Mouse (Mus musculus): ENCODE measurements around the gene Plcl2. TPM values are rescaled to one million over a fixed set of nuclear protein-coding genes. Genes with fewer than 3 reads are reported as not detected.

The Plcl2 gene
- polyA plus RNA-seq, 1 experiment from 2014 or later = 10.4 TPM

DNA sequence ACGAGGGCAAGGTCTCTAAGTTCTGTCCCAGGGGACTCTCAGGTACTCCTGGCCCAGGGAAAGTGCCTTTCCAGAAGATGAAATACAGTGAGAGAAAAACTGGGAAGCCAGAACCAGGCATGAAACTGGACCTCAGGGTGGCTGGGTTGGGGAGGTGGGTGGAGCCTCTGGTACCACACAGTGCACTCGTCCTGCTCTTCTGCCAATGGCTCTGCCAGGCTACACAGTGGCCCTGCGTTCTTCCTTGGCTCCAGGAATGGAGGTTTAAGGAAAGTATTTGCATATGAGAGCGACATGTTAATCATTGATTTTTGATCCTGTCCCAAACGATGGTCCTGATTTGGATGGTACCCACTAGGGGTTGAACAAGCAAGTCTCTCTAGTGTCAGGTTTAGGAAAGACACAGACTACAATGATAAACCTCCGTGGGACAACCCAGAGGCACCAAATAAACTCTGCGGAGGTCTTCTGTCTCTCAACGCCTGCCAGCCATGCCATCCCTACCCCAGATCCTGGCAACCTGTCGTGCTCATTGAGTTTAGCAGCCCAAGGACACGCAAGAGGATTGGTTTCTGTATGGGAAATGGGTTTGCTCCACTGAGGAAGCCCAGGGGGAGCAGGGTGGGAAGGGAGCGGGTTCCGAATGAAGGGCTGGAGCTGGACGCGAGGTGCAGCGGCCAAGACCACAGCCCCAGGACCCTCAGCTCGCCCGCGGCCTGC, 988 bp upstream of the Plcl2 start:
- ATAC-seq (peak; percentile 1; the same call in 1 of the 2 replicates), DNase-seq (ENCODE audit: low spot score) (peak; percentile 39)
- H3K27ac ChIP-seq (ENCODE audit: low read depth, low read length) = 0 out of 2 replicates have a peak overlapping the region, but pooled peaks have one; percentile 89

DNA sequence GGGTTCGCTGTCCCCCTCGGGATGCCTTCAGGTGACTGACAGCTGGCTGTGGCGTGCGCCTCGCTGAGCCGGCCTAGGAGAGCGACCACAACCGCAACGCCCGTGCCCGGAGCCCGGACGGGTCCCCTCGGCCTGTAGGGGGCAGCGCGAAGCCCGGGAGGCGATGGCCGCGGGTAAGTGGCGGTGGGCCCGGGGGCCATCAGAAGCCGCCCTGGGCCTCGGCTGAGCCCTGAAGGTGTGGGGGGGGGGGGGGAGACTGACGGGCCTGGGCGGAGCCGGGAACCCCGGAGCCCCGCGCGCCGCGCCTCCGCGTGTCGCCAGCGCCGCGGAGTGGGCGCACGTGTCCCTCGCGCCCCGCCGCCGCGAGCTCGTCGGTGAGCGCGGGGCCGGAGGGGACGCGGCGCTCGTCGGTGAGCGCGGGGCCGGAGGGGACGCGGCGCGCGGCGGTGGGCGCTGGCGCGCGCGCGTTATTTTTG, 390 bp upstream of the Plcl2 start:
- ATAC-seq (peak; percentile 86), DNase-seq (ENCODE audit: low spot score) (no peak)
- no peaks in the 10 kb centered on the region for H3K9me3 ChIP-seq (replicated peaks; ENCODE audit: control insufficient read depth, low read length)
- peak overlapping the region; percentile 95 for H3K9ac ChIP-seq (ENCODE audit: low read length)
- peak overlapping the region; percentile 81 for H3K4me3 ChIP-seq (ENCODE audit: low read depth, low read length)
- H3K4me1 ChIP-seq (ENCODE audit: control insufficient read depth, insufficient read depth, low read length) = peaks cover 12% of the 10 kb centered on the region
- no peaks in the 10 kb centered on the region; the same call in 1 of the 2 replicates for H3K27me3 ChIP-seq (replicated peaks; ENCODE audit: control insufficient read depth, insufficient read depth, low read length)
- H3K36me3 ChIP-seq (ENCODE audit: control insufficient read depth, insufficient read depth, low read length) = no peaks in the 10 kb centered on the region
- H3K4me2 ChIP-seq (ENCODE audit: low read length) = peak overlapping the region; percentile 60
- peak overlapping the region; percentile 89 for H3K27ac ChIP-seq (ENCODE audit: low read depth, low read length)
- 0% methylated on average over 27 of the region's 72 CpGs for WGBS

More for the DNA sequence above, 988 bp upstream of the Plcl2 start:
- Histone ChIP-seq H3K4me3 (ENCODE audit: low read depth, low read length) (peak overlapping the region; percentile 81), H3K27me3 (replicated peaks; ENCODE audit: control insufficient read depth, insufficient read depth, low read length) (no peaks in the 10 kb centered on the region; the same call in 1 of the 2 replicates), H3K4me2 (ENCODE audit: low read length) (peak overlapping the region; percentile 60), H3K9ac (ENCODE audit: low read length) (peak overlapping the region; percentile 95), H3K9me3 (replicated peaks; ENCODE audit: control insufficient read depth, low read length) (no peaks in the 10 kb centered on the region), H3K4me1 (ENCODE audit: control insufficient read depth, insufficient read depth, low read length) (peaks cover 12% of the 10 kb centered on the region), H3K36me3 (ENCODE audit: control insufficient read depth, insufficient read depth, low read length) (no peaks in the 10 kb centered on the region)
- WGBS = 10% methylated on average over 18 of the region's 18 CpGs

DNA sequence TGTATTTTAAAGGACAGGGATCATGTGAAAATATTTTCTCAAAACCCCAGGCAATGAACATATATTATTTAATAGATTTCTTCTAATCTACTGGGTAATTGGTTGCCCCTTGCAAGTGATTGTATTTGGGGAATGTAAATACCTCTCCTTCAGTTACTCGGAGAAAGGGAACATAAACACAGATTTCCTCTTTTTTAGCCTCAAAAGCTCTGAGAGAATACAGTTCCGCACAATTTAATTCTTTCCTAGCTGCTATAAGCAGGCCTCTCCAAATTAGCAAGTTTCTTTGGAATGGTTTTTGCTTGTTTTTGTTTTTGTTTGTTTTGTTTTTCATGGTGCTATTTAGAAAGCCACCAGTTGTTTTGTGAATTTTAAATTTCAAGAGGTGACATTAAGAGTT, 1.1 kb downstream of the Plcl2 start:
- WGBS = 30% methylated on average over 2 of the region's 2 CpGs
- DNase-seq (ENCODE audit: low spot score) (no peak), ATAC-seq (no peak)
- H3K36me3 ChIP-seq (ENCODE audit: control insufficient read depth, insufficient read depth, low read length) = no peaks in the 10 kb centered on the region
- H3K4me2 ChIP-seq (ENCODE audit: low read length) = peak overlapping the region; percentile 60
- no peak overlapping the region for H3K27ac ChIP-seq (ENCODE audit: low read depth, low read length)
- H3K9ac ChIP-seq (ENCODE audit: low read length) = peak overlapping the region; percentile 95
- H3K9me3 ChIP-seq (replicated peaks; ENCODE audit: control insufficient read depth, low read length) = no peaks in the 10 kb centered on the region
- H3K27me3 ChIP-seq (replicated peaks; ENCODE audit: control insufficient read depth, insufficient read depth, low read length) = no peaks in the 10 kb centered on the region; the same call in 1 of the 2 replicates
- peak overlapping the region; percentile 81 for H3K4me3 ChIP-seq (ENCODE audit: low read depth, low read length)
- H3K4me1 ChIP-seq (ENCODE audit: control insufficient read depth, insufficient read depth, low read length) = peaks cover 12% of the 10 kb centered on the region

DNA sequence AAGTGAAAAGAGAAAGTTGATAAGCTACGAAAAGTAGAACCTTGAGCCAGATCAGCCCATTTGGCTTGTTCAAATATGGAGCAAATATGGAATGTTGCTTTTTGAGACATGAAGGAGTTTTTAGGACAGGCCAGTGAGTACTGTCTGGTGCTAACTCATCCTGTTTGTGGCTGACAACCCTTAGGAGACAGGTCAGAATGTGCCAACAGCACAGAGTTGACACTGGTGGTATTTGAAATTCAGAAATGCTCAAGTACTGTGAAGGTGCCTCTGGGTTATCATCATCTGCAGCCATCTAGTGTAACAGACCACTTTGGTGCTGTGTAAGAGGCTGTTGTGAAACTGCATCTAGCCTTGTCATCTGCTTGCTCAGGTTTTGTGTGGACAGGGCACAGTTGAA, 1.5 kb downstream of the Plcl2 start:
- WGBS = 82% methylated on average over 1 of the region's 1 CpGs
- Histone ChIP-seq H3K4me1 (ENCODE audit: control insufficient read depth, insufficient read depth, low read length) (peaks cover 12% of the 10 kb centered on the region), H3K9me3 (replicated peaks; ENCODE audit: control insufficient read depth, low read length) (no peaks in the 10 kb centered on the region), H3K27ac (ENCODE audit: low read depth, low read length) (no peak overlapping the region), H3K27me3 (replicated peaks; ENCODE audit: control insufficient read depth, insufficient read depth, low read length) (no peaks in the 10 kb centered on the region; the same call in 1 of the 2 replicates), H3K4me2 (ENCODE audit: low read length) (peak overlapping the region; percentile 60), H3K36me3 (ENCODE audit: control insufficient read depth, insufficient read depth, low read length) (no peaks in the 10 kb centered on the region), H3K9ac (ENCODE audit: low read length) (peak overlapping the region; percentile 95), H3K4me3 (ENCODE audit: low read depth, low read length) (peak overlapping the region; percentile 81)
- DNase-seq (ENCODE audit: low spot score) (no peak), ATAC-seq (no peak)

DNA sequence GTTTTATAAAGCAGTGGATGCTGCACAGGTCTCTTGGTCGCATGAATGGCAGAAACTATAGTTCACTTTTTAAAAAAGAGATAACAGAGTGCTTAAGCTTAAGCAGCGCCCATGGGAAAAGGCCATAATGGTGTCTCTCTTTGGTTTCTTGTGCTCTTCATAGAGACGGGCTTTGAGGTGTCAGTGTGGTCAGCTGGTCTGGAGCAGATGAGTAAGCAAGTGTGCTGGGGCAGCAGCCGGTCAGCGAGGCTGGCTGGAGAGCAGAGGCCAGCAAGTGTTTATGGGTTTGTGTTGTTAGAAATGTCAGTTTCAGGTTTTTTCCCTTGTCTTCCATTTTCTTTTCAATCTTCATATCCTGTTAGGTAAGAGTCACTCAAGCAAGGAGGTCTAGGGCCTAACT, 3.0 kb downstream of the Plcl2 start:
- whole genome bisulfite sequencing = 85% methylated on average over 5 of the region's 5 CpGs

DNA sequence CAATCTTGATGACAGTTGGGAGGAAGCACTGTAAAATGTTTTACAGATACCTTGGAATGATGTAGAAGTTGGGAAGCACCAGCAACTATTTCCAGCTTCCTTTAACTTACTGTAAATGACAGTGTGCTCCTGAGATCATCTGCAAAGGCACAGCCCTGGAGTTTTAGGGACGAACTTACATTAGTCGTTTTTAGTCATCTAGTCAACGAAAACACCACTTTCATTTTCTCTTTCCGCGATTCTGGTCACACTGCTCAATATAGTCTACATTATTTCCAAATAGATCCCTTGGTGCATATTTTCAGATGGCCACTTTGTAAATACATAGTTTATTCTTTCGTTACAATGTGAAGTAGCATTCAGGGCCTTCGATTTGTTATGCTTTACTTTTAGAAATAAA, 3.6 kb downstream of the Plcl2 start:
- H3K9ac ChIP-seq (ENCODE audit: low read length) = no peak overlapping the region
- H3K27ac ChIP-seq (ENCODE audit: low read depth, low read length) = no peak overlapping the region
- no peak overlapping the region for H3K4me2 ChIP-seq (ENCODE audit: low read length)
- ATAC-seq (no peak), DNase-seq (ENCODE audit: low spot score) (no peak)
- 92% methylated on average over 7 of the region's 7 CpGs for WGBS
- peaks cover 12% of the 10 kb centered on the region for H3K4me1 ChIP-seq (ENCODE audit: control insufficient read depth, insufficient read depth, low read length)
- H3K4me3 ChIP-seq (ENCODE audit: low read depth, low read length) = no peak overlapping the region
- no peaks in the 10 kb centered on the region for H3K36me3 ChIP-seq (ENCODE audit: control insufficient read depth, insufficient read depth, low read length)
- no peaks in the 10 kb centered on the region; the same call in 1 of the 2 replicates for H3K27me3 ChIP-seq (replicated peaks; ENCODE audit: control insufficient read depth, insufficient read depth, low read length)
- H3K9me3 ChIP-seq (replicated peaks; ENCODE audit: control insufficient read depth, low read length) = no peaks in the 10 kb centered on the region

More for the DNA sequence above, 3.0 kb downstream of the Plcl2 start:
- Histone ChIP-seq H3K9ac (ENCODE audit: low read length) (no peak overlapping the region), H3K4me2 (ENCODE audit: low read length) (no peak overlapping the region), H3K4me1 (ENCODE audit: control insufficient read depth, insufficient read depth, low read length) (peaks cover 12% of the 10 kb centered on the region), H3K9me3 (replicated peaks; ENCODE audit: control insufficient read depth, low read length) (no peaks in the 10 kb centered on the region), H3K4me3 (ENCODE audit: low read depth, low read length) (no peak overlapping the region), H3K36me3 (ENCODE audit: control insufficient read depth, insufficient read depth, low read length) (no peaks in the 10 kb centered on the region), H3K27ac (ENCODE audit: low read depth, low read length) (no peak overlapping the region), H3K27me3 (replicated peaks; ENCODE audit: control insufficient read depth, insufficient read depth, low read length) (no peaks in the 10 kb centered on the region; the same call in 1 of the 2 replicates)
- no peak for ATAC-seq
- DNase-seq (ENCODE audit: low spot score) = no peak

DNA sequence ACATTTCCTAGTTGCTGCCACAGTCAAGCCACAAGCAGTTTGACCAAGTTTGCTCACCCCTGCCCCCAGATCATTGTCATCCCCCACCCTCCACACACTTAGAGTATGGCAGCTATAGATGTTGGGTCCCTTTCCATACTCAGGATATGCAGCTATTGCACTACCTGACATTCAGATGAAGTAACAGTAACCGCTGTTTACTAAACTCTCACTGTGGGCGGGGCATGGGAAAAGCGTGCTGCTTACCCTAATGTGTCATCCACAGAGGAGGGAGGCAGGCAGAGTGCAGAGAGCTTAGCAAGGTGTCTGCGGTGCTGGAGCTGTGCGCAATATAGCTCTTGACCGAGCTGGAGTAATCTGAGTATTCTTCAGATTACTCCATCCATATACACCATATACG, 4.2 kb downstream of the Plcl2 start:
- H3K9ac ChIP-seq (ENCODE audit: low read length) = no peak overlapping the region
- 93% methylated on average over 7 of the region's 7 CpGs for WGBS
- H3K4me3 ChIP-seq (ENCODE audit: low read depth, low read length) = no peak overlapping the region
- H3K9me3 ChIP-seq (replicated peaks; ENCODE audit: control insufficient read depth, low read length) = no peaks in the 10 kb centered on the region
- no peaks in the 10 kb centered on the region for H3K36me3 ChIP-seq (ENCODE audit: control insufficient read depth, insufficient read depth, low read length)
- no peak overlapping the region for H3K4me2 ChIP-seq (ENCODE audit: low read length)
- no peak overlapping the region for H3K27ac ChIP-seq (ENCODE audit: low read depth, low read length)
- ATAC-seq = no peak
- DNase-seq (ENCODE audit: low spot score) = no peak
- H3K4me1 ChIP-seq (ENCODE audit: control insufficient read depth, insufficient read depth, low read length) = peaks cover 12% of the 10 kb centered on the region
- H3K27me3 ChIP-seq (replicated peaks; ENCODE audit: control insufficient read depth, insufficient read depth, low read length) = no peaks in the 10 kb centered on the region

DNA sequence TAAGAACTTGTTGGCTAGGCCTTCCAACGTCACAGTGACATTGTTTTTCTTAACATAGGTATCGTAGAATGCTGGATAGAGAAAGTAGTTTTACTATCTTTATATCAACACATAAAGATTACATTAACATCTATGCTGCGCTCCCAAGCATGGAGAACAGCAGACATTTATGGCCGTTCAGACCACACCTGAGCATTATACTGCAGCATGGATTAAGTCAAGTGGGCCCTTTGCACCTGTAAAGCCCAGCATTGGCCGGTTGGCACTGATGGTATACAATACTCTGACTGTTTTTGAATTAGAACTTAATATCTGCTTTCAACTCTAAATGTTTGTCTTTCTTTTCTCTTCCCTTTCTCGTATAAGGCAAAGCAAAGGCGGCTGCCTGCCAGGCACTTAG, 4.8 kb downstream of the Plcl2 start:
- no peak overlapping the region for H3K9ac ChIP-seq (ENCODE audit: low read length)
- ATAC-seq (no peak), DNase-seq (ENCODE audit: low spot score) (no peak)
- H3K27ac ChIP-seq (ENCODE audit: low read depth, low read length) = no peak overlapping the region
- H3K36me3 ChIP-seq (ENCODE audit: control insufficient read depth, insufficient read depth, low read length) = no peaks in the 10 kb centered on the region
- WGBS = 82% methylated on average over 7 of the region's 7 CpGs
- no peak overlapping the region for H3K4me3 ChIP-seq (ENCODE audit: low read depth, low read length)
- H3K4me1 ChIP-seq (ENCODE audit: control insufficient read depth, insufficient read depth, low read length) = peaks cover 12% of the 10 kb centered on the region
- no peaks in the 10 kb centered on the region for H3K9me3 ChIP-seq (replicated peaks; ENCODE audit: control insufficient read depth, low read length)
- H3K4me2 ChIP-seq (ENCODE audit: low read length) = no peak overlapping the region
- H3K27me3 ChIP-seq (replicated peaks; ENCODE audit: control insufficient read depth, insufficient read depth, low read length) = no peaks in the 10 kb centered on the region

DNA sequence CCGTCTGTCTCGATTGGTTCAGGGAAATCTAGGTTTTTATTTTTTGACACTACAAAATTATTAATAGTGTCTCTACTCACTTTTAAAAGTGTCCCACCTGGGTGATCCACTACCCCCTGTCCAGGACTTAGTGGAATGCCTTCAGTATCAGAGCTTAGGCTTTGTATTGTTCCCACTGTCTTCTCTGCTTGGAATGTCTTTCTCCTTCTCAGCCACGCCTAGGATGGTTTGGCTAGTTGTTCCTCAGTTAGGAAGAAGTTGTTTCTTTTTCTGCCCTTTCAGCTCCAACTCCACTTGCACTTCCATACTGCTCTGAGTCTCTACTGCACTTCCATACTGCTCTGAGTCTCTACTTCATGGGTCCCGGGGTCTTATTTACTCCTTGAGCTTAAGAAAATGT, 6.7 kb downstream of the Plcl2 start:
- no peak overlapping the region for H3K27ac ChIP-seq (ENCODE audit: low read depth, low read length)
- no peaks in the 10 kb centered on the region for H3K27me3 ChIP-seq (replicated peaks; ENCODE audit: control insufficient read depth, insufficient read depth, low read length)
- no peaks in the 10 kb centered on the region for H3K36me3 ChIP-seq (ENCODE audit: control insufficient read depth, insufficient read depth, low read length)
- H3K9me3 ChIP-seq (replicated peaks; ENCODE audit: control insufficient read depth, low read length) = no peaks in the 10 kb centered on the region
- WGBS = 75% methylated on average over 4 of the region's 4 CpGs
- H3K4me1 ChIP-seq (ENCODE audit: control insufficient read depth, insufficient read depth, low read length) = peaks cover 5% of the 10 kb centered on the region
- no peak overlapping the region for H3K4me2 ChIP-seq (ENCODE audit: low read length)
- no peak for DNase-seq (ENCODE audit: low spot score)
- ATAC-seq = no peak
- H3K9ac ChIP-seq (ENCODE audit: low read length) = no peak overlapping the region
- H3K4me3 ChIP-seq (ENCODE audit: low read depth, low read length) = no peak overlapping the region
